Mouse (Mus musculus) ES-Bruce4 (cell line): ENCODE results near the gene Spred1.

Source experiments
- CTCF ChIP-seq: IDR thresholded peaks from one replicate; pipeline ENCODE4 v1.8.1; 2011; ENCODE audit warnings: low read depth, low read length
- EP300 ChIP-seq: IDR thresholded peaks from 2 replicates; pipeline ENCODE4 v1.6.1; 2011; ENCODE audit warnings: low read depth, low read length; ENCODE audit not compliant: insufficient read depth
- POLR2A ChIP-seq: IDR thresholded peaks from one replicate; pipeline ENCODE4 v1.8.1; 2011; ENCODE audit warnings: low read length; ENCODE audit not compliant: insufficient read depth

GRCm38 (mm10) chr2:117137751-117138150, 16.6 kb downstream of the Spred1 start:
- no peak for TF ChIP-seq CTCF
- no peak for TF ChIP-seq POLR2A
- no peak for TF ChIP-seq EP300
